Mouse (Mus musculus): Measurements from ENCODE around the gene Cpne4. TPM values are rescaled to one million over a fixed set of nuclear protein-coding genes. Genes with fewer than 3 reads are reported as not detected.

Gene Cpne4
- polyA plus RNA-seq, 1 experiment = not detected

DNA sequence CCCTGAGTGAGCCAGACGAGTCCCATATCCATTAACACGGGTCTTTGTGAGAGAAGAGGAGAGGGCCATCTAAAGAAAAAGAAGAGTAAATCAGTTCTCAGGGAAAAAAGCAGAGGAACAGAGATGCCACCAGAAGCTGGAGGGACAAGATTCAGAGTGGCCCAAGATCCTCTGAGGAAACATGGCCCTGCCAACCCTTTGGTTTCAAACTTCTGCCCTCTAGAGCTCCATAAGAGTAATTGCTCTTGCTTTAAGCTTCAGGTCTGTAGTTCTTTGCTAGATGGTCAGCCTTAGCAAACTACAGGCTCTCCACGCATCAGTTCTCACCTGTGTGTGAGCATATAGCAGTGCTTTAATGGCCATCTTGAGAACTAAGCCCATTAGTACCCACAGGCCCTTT lies 343.4 kb downstream of the Cpne4 start:
- H3K4me3 ChIP-seq (ENCODE audit: low read depth, low read length) = no peak overlapping the region
- H3K27ac ChIP-seq (ENCODE audit: insufficient read depth, low read length) = no peak overlapping the region
- no peaks in the 10 kb centered on the region for H3K27me3 ChIP-seq (ENCODE audit: control insufficient read depth, insufficient read depth, low read length, poor library complexity, severe bottlenecking)
- H3K9me3 ChIP-seq (replicated peaks; ENCODE audit: control insufficient read depth, insufficient read depth, low read length, poor library complexity, severe bottlenecking) = no peaks in the 10 kb centered on the region
- H3K9ac ChIP-seq (ENCODE audit: low read depth, poor library complexity, severe bottlenecking) = no peak overlapping the region
- H3K4me1 ChIP-seq (ENCODE audit: control insufficient read depth, insufficient read depth, low read length) = no peaks in the 10 kb centered on the region
- H3K36me3 ChIP-seq (ENCODE audit: control insufficient read depth, insufficient read depth, low read length, poor library complexity, severe bottlenecking) = no peaks in the 10 kb centered on the region
- TF ChIP-seq CTCF (IDR thresholded peaks at IDR 0.05; ENCODE audit: low read depth, low read length) (no peak), POLR2A (IDR thresholded peaks at IDR 0.05; ENCODE audit: insufficient read depth, low read length) (no peak), EP300 (IDR thresholded peaks at IDR 0.05; ENCODE audit: insufficient read depth, low read depth, low read length) (no peak)

GRCm38 (mm10) chr9:104895360-104895759 lies 348.3 kb downstream of the Cpne4 start:
- H3K4me1 ChIP-seq (ENCODE audit: control insufficient read depth, insufficient read depth, low read length) = no peaks in the 10 kb centered on the region
- H3K9ac ChIP-seq (ENCODE audit: low read depth, poor library complexity, severe bottlenecking) = no peak overlapping the region
- no peaks in the 10 kb centered on the region for H3K36me3 ChIP-seq (ENCODE audit: control insufficient read depth, insufficient read depth, low read length, poor library complexity, severe bottlenecking)
- H3K27me3 ChIP-seq (ENCODE audit: control insufficient read depth, insufficient read depth, low read length, poor library complexity, severe bottlenecking) = no peaks in the 10 kb centered on the region
- no peak overlapping the region for H3K4me3 ChIP-seq (ENCODE audit: low read depth, low read length)
- TF ChIP-seq POLR2A (IDR thresholded peaks at IDR 0.05; ENCODE audit: insufficient read depth, low read length) (no peak), EP300 (IDR thresholded peaks at IDR 0.05; ENCODE audit: insufficient read depth, low read depth, low read length) (no peak), CTCF (IDR thresholded peaks at IDR 0.05; ENCODE audit: low read depth, low read length) (no peak)
- H3K27ac ChIP-seq (ENCODE audit: insufficient read depth, low read length) = no peak overlapping the region
- H3K9me3 ChIP-seq (replicated peaks; ENCODE audit: control insufficient read depth, insufficient read depth, low read length, poor library complexity, severe bottlenecking) = no peaks in the 10 kb centered on the region

DNA sequence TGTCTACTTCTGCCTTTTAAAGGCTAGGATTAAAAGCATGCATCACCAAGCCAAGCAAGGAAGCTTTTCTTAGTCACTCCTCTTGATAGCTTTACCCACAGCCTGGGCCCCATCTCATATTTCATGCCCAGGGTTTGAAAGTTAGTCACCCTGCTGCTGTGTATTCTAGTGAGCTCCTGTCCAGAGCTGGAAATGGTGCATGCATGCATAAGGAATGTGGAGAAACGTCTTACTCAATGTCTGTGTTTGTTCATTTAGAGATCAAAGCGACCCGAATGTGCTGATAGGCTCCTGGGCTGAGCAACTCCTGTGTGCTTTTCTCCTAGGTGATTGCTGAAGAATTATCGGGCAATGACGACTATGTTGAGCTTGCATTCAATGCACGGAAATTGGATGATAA lies 354.0 kb downstream of the Cpne4 start:
- no peaks in the 10 kb centered on the region for H3K27me3 ChIP-seq (ENCODE audit: control insufficient read depth, insufficient read depth, low read length, poor library complexity, severe bottlenecking)
- no peaks in the 10 kb centered on the region for H3K36me3 ChIP-seq (ENCODE audit: control insufficient read depth, insufficient read depth, low read length, poor library complexity, severe bottlenecking)
- H3K4me3 ChIP-seq (ENCODE audit: low read depth, low read length) = no peak overlapping the region
- TF ChIP-seq EP300 (IDR thresholded peaks at IDR 0.05; ENCODE audit: insufficient read depth, low read depth, low read length) (no peak), POLR2A (IDR thresholded peaks at IDR 0.05; ENCODE audit: insufficient read depth, low read length) (no peak), CTCF (IDR thresholded peaks at IDR 0.05; ENCODE audit: low read depth, low read length) (no peak)
- no peaks in the 10 kb centered on the region for H3K4me1 ChIP-seq (ENCODE audit: control insufficient read depth, insufficient read depth, low read length)
- H3K9ac ChIP-seq (ENCODE audit: low read depth, poor library complexity, severe bottlenecking) = no peak overlapping the region
- no peak overlapping the region for H3K27ac ChIP-seq (ENCODE audit: insufficient read depth, low read length)
- H3K9me3 ChIP-seq (replicated peaks; ENCODE audit: control insufficient read depth, insufficient read depth, low read length, poor library complexity, severe bottlenecking) = no peaks in the 10 kb centered on the region

GRCm38 (mm10) chr9:104901827-104902226 lies 354.7 kb downstream of the Cpne4 start:
- no peaks in the 10 kb centered on the region for H3K9me3 ChIP-seq (replicated peaks; ENCODE audit: control insufficient read depth, insufficient read depth, low read length, poor library complexity, severe bottlenecking)
- no peak for TF ChIP-seq POLR2A (IDR thresholded peaks at IDR 0.05; ENCODE audit: insufficient read depth, low read length)
- TF ChIP-seq CTCF (IDR thresholded peaks at IDR 0.05; ENCODE audit: low read depth, low read length) = no peak
- no peak for TF ChIP-seq EP300 (IDR thresholded peaks at IDR 0.05; ENCODE audit: insufficient read depth, low read depth, low read length)
- no peaks in the 10 kb centered on the region for H3K27me3 ChIP-seq (ENCODE audit: control insufficient read depth, insufficient read depth, low read length, poor library complexity, severe bottlenecking)
- H3K9ac ChIP-seq (ENCODE audit: low read depth, poor library complexity, severe bottlenecking) = no peak overlapping the region
- H3K36me3 ChIP-seq (ENCODE audit: control insufficient read depth, insufficient read depth, low read length, poor library complexity, severe bottlenecking) = no peaks in the 10 kb centered on the region
- H3K4me1 ChIP-seq (ENCODE audit: control insufficient read depth, insufficient read depth, low read length) = no peaks in the 10 kb centered on the region
- H3K4me3 ChIP-seq (ENCODE audit: low read depth, low read length) = no peak overlapping the region
- H3K27ac ChIP-seq (ENCODE audit: insufficient read depth, low read length) = no peak overlapping the region

DNA sequence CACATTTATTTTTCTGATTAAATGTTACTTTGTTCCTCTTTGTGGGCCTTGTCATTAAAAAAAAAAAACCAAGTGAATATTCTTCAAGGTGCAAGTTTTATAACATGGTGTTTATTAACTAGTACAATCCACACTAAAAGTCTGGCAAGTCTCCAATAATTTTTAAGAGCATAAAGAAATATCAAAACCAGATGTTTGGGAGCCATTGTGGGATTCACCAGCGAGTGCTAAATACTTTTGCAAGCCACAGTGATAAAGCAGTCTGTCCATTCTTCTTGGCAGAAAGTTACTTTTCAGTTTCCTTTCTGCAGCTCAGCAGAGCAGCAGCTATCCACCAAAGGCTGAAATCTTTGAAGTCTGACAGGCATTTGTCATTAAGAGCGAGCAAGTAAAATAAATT lies 365.6 kb downstream of the Cpne4 start:
- H3K4me1 ChIP-seq (ENCODE audit: control insufficient read depth, insufficient read depth, low read length) = no peaks in the 10 kb centered on the region
- no peak overlapping the region for H3K9ac ChIP-seq (ENCODE audit: low read depth, poor library complexity, severe bottlenecking)
- no peak overlapping the region for H3K27ac ChIP-seq (ENCODE audit: insufficient read depth, low read length)
- H3K4me3 ChIP-seq (ENCODE audit: low read depth, low read length) = no peak overlapping the region
- TF ChIP-seq POLR2A (IDR thresholded peaks at IDR 0.05; ENCODE audit: insufficient read depth, low read length) = no peak
- TF ChIP-seq CTCF (IDR thresholded peaks at IDR 0.05; ENCODE audit: low read depth, low read length) = no peak
- TF ChIP-seq EP300 (IDR thresholded peaks at IDR 0.05; ENCODE audit: insufficient read depth, low read depth, low read length) = no peak
- no peaks in the 10 kb centered on the region for H3K27me3 ChIP-seq (ENCODE audit: control insufficient read depth, insufficient read depth, low read length, poor library complexity, severe bottlenecking)
- no peaks in the 10 kb centered on the region for H3K9me3 ChIP-seq (replicated peaks; ENCODE audit: control insufficient read depth, insufficient read depth, low read length, poor library complexity, severe bottlenecking)
- H3K36me3 ChIP-seq (ENCODE audit: control insufficient read depth, insufficient read depth, low read length, poor library complexity, severe bottlenecking) = no peaks in the 10 kb centered on the region

- Histone ChIP-seq H3K9me3 (replicated peaks; ENCODE audit: control insufficient read depth, insufficient read depth, low read length, poor library complexity, severe bottlenecking) (no peaks in the 10 kb centered on the region), H3K4me1 (ENCODE audit: control insufficient read depth, insufficient read depth, low read length) (no peaks in the 10 kb centered on the region), H3K36me3 (ENCODE audit: control insufficient read depth, insufficient read depth, low read length, poor library complexity, severe bottlenecking) (no peaks in the 10 kb centered on the region), H3K4me3 (ENCODE audit: low read depth, low read length) (no peak overlapping the region), H3K9ac (ENCODE audit: low read depth, poor library complexity, severe bottlenecking) (no peak overlapping the region), H3K27ac (ENCODE audit: insufficient read depth, low read length) (no peak overlapping the region), H3K27me3 (ENCODE audit: control insufficient read depth, insufficient read depth, low read length, poor library complexity, severe bottlenecking) (no peaks in the 10 kb centered on the region)
- no peak for TF ChIP-seq POLR2A (IDR thresholded peaks at IDR 0.05; ENCODE audit: insufficient read depth, low read length)
- no peak for TF ChIP-seq CTCF (IDR thresholded peaks at IDR 0.05; ENCODE audit: low read depth, low read length)
- no peak for TF ChIP-seq EP300 (IDR thresholded peaks at IDR 0.05; ENCODE audit: insufficient read depth, low read depth, low read length)
These were observed 366.2 kb downstream of the Cpne4 start for GRCm38 (mm10) chr9:104913327-104913726.

Measured in ES-Bruce4 (cell line).